Mouse (Mus musculus) cortical plate, adult 2 months (tissue): ENCODE measurements at regions not wholly inside any gene's neighbourhood (a gene's known extent, or its start where the extent isn't known, plus 50 kb on each side); places are given as distances from the start of the nearest gene placed in this dataset.

Experiments used
- CTCF ChIP-seq: fragments of 200-500 bp; IDR thresholded peaks from 2 replicates; pipeline ENCODE4 v1.5.1; 2011; ENCODE audit warnings: mild to moderate bottlenecking, control low read depth, low read length; ENCODE audit not compliant: insufficient read depth; ENCODE audit errors: extremely low read depth
- POLR2A ChIP-seq: fragments of 200-500 bp; IDR thresholded peaks from 2 replicates; pipeline ENCODE4 v1.6.1; 2011; ENCODE audit warnings: mild to moderate bottlenecking, low read length, control low read depth; ENCODE audit not compliant: insufficient read depth; ENCODE audit errors: extremely low read depth

- TF ChIP-seq POLR2A (no peak), CTCF (peak; percentile 82)
These were observed 66.5 kb upstream of the Sept5 start for GRCm38 (mm10) chr16:18696074-18696819.
